Mouse (Mus musculus) left cerebral cortex, postnatal 14 days (tissue): ENCODE data around the gene Tmem139. TPM values are rescaled to one million over a fixed set of nuclear protein-coding genes. Genes with fewer than 3 reads are reported as not detected.

Experiments used
- DNase-seq, 2 experiments: peaks; one replicate each; pipeline ENCODE4 v3.0.0; 2021 to 2022; ENCODE audit warnings: low spot score in 2 of 2, mixed read lengths in 1 of 2
- intact Hi-C: fragments of 180-260 bp; cut with DNase I; formaldehyde crosslinking; loops from one replicate; pipeline ENCODE4 v1.15.1; 2025
- total RNA-seq, 2 experiments: library from RNA; stranded (reverse); gene quantifications; 2 replicates each; pipeline ENCODE4 v1.2.3; 2021

Gene Tmem139
- total RNA-seq, 2 experiments from 2014 or later, result not detected

GRCm38 (mm10) chr6:42265391-42266330 lies 3.9 kb downstream of the Tmem139 start:
- no peak for DNase-seq
- intact Hi-C loops, result loop anchor here (2.0 to 5.0 kb wide), 2 partner anchors 39 to 57 kb away; partner anchors contain the start of gene Fam131b

GRCm38 (mm10) chr6:42270817-42271216 lies 9.0 kb downstream of the Tmem139 start:
- DNase-seq, result no peak
- intact Hi-C loops, result no loop called here

GRCm38 (mm10) chr6:42276151-42276550 lies 14.4 kb downstream of the Tmem139 start:
- intact Hi-C loops, result no loop called here
- no peak for DNase-seq

- intact Hi-C loops, result loop anchor here (5.0 kb wide), 1 partner anchor 39 kb away; the partner anchor contains the start of gene Fam131b
- no peak for DNase-seq
Measured at GRCm38 (mm10) chr6:42282865-42283528, 21.2 kb downstream of the Tmem139 start.

GRCm38 (mm10) chr6:42286448-42286847 lies 24.7 kb downstream of the Tmem139 start, which contains the start of gene Clcn1:
TSS of gene Clcn1 (plus strand) at chr6:42286685.
- intact Hi-C loops, result no loop called here
- no peak for DNase-seq

- intact Hi-C loops, result no loop called here
- no peak for DNase-seq
Measured at GRCm38 (mm10) chr6:42287562-42287961, 25.8 kb downstream of the Tmem139 start.

- intact Hi-C loops, result no loop called here
- no peak for DNase-seq
Measured at GRCm38 (mm10) chr6:42293327-42293726, 31.6 kb downstream of the Tmem139 start.

GRCm38 (mm10) chr6:42295549-42296094 lies 33.9 kb downstream of the Tmem139 start:
- no peak for DNase-seq
- intact Hi-C loops, result no loop called here

- intact Hi-C loops, result no loop called here
Measured at GRCm38 (mm10) chr6:42299362-42299761, 37.6 kb downstream of the Tmem139 start.

GRCm38 (mm10) chr6:42309816-42310378 lies 48.1 kb downstream of the Tmem139 start:
- DNase-seq, result no peak
- intact Hi-C loops, result no loop called here

More at GRCm38 (mm10) chr6:42299362-42299761, 37.6 kb downstream of the Tmem139 start:
- no peak for DNase-seq

GRCm38 (mm10) chr6:42310427-42311053 lies 48.8 kb downstream of the Tmem139 start:
- intact Hi-C loops, result no loop called here
- no peak for DNase-seq

Other genes with a start within 250 kb of the Tmem139 start
- not detected for gene Sva, start 223.6 kb upstream of the Tmem139 start, total RNA-seq
- not detected for gene Tas2r139, start 121.0 kb upstream of the Tmem139 start, total RNA-seq
- not detected for gene Tas2r144, start 46.6 kb upstream of the Tmem139 start, total RNA-seq
- 1 to 10 TPM; 7.1 to 7.6 TPM for gene Gstk1, start 16.0 kb upstream of the Tmem139 start, total RNA-seq
- 10 to 100 TPM; 20.6 to 22.3 TPM for gene Casp2, start 3.0 kb downstream of the Tmem139 start, total RNA-seq
- gene Clcn1, start 24.7 kb downstream of the Tmem139 start, total RNA-seq, result 1 to 10 TPM; 3.2 to 4.4 TPM
- gene Fam131b, start 62.7 kb downstream of the Tmem139 start, total RNA-seq, result 100 to 1,000 TPM; 118 to 121 TPM
- gene Zyx, start 87.7 kb downstream of the Tmem139 start, total RNA-seq, result 10 to 100 TPM; 51.8 to 60.0 TPM
- under 1 TPM; 0.22 to 0.34 TPM for gene Epha1, start 111.3 kb downstream of the Tmem139 start, total RNA-seq
- not detected for gene Tas2r143, start 138.3 kb downstream of the Tmem139 start, total RNA-seq
- gene Tas2r135, start 143.5 kb downstream of the Tmem139 start, total RNA-seq, result not detected
- gene Tas2r126, start 172.6 kb downstream of the Tmem139 start, total RNA-seq, result not detected
- gene Olfr458, start 203.2 kb downstream of the Tmem139 start, total RNA-seq, result not detected
- gene Olfr457, start 214.4 kb downstream of the Tmem139 start, total RNA-seq, result not detected
- gene Olfr456, start 225.2 kb downstream of the Tmem139 start, total RNA-seq, result not detected